Mouse (Mus musculus): Measurements from ENCODE around the gene Kat6b.

GRCm38 (mm10) chr14:21567293-21567984 is 86.2 kb downstream of the Kat6b start:
- no peak for TF ChIP-seq SIN3A (IDR thresholded peaks at IDR 0.05; ENCODE audit: low read length)
- TF ChIP-seq PAX5 (IDR thresholded peaks at IDR 0.05; ENCODE audit: low read length) = no peak
- no peak for TF ChIP-seq ZMIZ1 (IDR thresholded peaks at IDR 0.05; ENCODE audit: low read depth, low read length)
- TF ChIP-seq POLR2AphosphoS2 (IDR thresholded peaks at IDR 0.05; ENCODE audit: low read depth, low read length) = no peak
- no peak for TF ChIP-seq USF1 (IDR thresholded peaks at IDR 0.05; ENCODE audit: low read depth, low read length)

Data from CH12.LX (cell line).